Mouse (Mus musculus) liver, embryonic 16.5 days (tissue): Measurements from ENCODE around the gene Smc5. TPM values are rescaled to one million over a fixed set of nuclear protein-coding genes. Genes with fewer than 3 reads are reported as not detected.

Experiments
- ATAC-seq: fragments of 200-750 bp; cut with Nextera tagmentation; 2 replicates; pipeline ENCODE4 v1.8.0; 2017; ENCODE audit warnings: low read depth, mild to moderate bottlenecking, moderate number of reproducible peaks, moderate library complexity
- H3K27ac ChIP-seq: fragments of 300-500 bp; sonication (generic); 2 replicates; pipeline ENCODE4 v1.5.1; 2014; ENCODE audit warnings: mild to moderate bottlenecking, low read length
- H3K27me3 ChIP-seq: fragments of 300-500 bp; sonication (generic); 2 replicates; pipeline ENCODE4 v1.6.1; 2014; ENCODE audit warnings: low read depth, low read length, mixed read lengths; ENCODE audit not compliant: control insufficient read depth, insufficient read depth
- H3K36me3 ChIP-seq: fragments of 300-500 bp; sonication (generic); 2 replicates; pipeline ENCODE4 v1.6.1; 2014; ENCODE audit warnings: mild to moderate bottlenecking; ENCODE audit not compliant: control insufficient read depth, insufficient read depth
- H3K4me1 ChIP-seq: fragments of 300-500 bp; sonication (generic); 2 replicates; pipeline ENCODE4 v1.6.1; 2014; ENCODE audit warnings: low read depth, low read length, mixed read lengths; ENCODE audit not compliant: control insufficient read depth
- H3K4me2 ChIP-seq: fragments of 300-500 bp; sonication (generic); 2 replicates; pipeline ENCODE4 v1.6.1; 2014; ENCODE audit warnings: low read depth, low read length, mixed read lengths
- H3K4me3 ChIP-seq: fragments of 300-500 bp; sonication (generic); 2 replicates; pipeline ENCODE4 v1.5.1; 2014; ENCODE audit warnings: low read depth, mild to moderate bottlenecking, low read length
- H3K9ac ChIP-seq: fragments of 300-500 bp; sonication (generic); 2 replicates; pipeline ENCODE4 v1.6.1; 2014; ENCODE audit warnings: low read depth, low read length
- H3K9me3 ChIP-seq: fragments of 300-500 bp; sonication (generic); replicated peaks from 2 replicates; pipeline ENCODE4 v1.6.1; 2016; ENCODE audit warnings: low read length; ENCODE audit not compliant: control insufficient read depth
- WGBS: fragments of 180-500 bp; shearing (Covaris S2); extraction: QIAGEN DNeasy Blood & Tissue Kit; methylation state at CpG from one replicate; pipeline ENCODE4 v1.1.7; 2014; ENCODE audit not compliant: insufficient replicate concordance; 5-methylcytosine and 5-hydroxymethylcytosine counted together
- polyA plus RNA-seq: library from polyadenylated mRNA; unstranded; fragments of >200 nt; fragmentation: Nextera tagmentation; extraction: Ambion mirVana; gene quantifications from 2 replicates; pipeline ENCODE4 v1.2.1, GENCODE M21; 2015

Gene Smc5
- polyA plus RNA-seq, 1 experiment from 2014 or later = 10.8 TPM

- Histone ChIP-seq H3K9ac (no peak overlapping the region), H3K27ac (no peak overlapping the region), H3K27me3 (no peaks in the 10 kb centered on the region), H3K9me3 (no peaks in the 10 kb centered on the region), H3K4me3 (no peak overlapping the region), H3K36me3 (no peaks in the 10 kb centered on the region), H3K4me1 (no peaks in the 10 kb centered on the region), H3K4me2 (no peak overlapping the region)
- no peak for ATAC-seq
Measured at GRCm38 (mm10) chr19:23297191-23297590, 23.5 kb upstream of the Smc5 start.

DNA sequence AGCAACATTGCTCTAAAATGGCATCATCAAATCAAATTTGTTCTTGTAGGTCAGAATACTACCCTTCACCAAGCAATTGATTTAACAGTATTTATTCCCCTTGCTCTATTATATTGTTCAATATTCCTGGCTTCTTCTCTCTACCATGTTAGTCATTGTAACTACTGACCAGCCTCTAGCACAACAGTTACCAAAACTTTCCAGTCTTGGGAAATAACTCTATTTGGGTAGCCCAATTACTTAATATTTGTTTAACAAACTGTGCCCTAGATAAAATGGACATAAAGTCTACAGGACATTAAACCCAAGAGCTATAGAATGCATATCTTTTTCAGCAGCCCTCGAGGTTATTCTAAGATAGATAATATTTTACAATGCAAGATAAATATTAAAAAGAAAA lies 15.6 kb upstream of the Smc5 start:
- no peaks in the 10 kb centered on the region for H3K36me3 ChIP-seq
- H3K27ac ChIP-seq = no peak overlapping the region
- H3K9me3 ChIP-seq = no peaks in the 10 kb centered on the region
- no peak overlapping the region for H3K9ac ChIP-seq
- ATAC-seq = no peak
- H3K27me3 ChIP-seq = no peaks in the 10 kb centered on the region
- H3K4me3 ChIP-seq = no peak overlapping the region
- H3K4me1 ChIP-seq = no peaks in the 10 kb centered on the region
- H3K4me2 ChIP-seq = no peak overlapping the region
- WGBS = 41% methylated on average over 1 of the region's 1 CpGs

- Histone ChIP-seq H3K4me2 (no peak overlapping the region), H3K4me3 (no peak overlapping the region), H3K9me3 (no peaks in the 10 kb centered on the region), H3K4me1 (no peaks in the 10 kb centered on the region), H3K27ac (no peak overlapping the region), H3K9ac (no peak overlapping the region), H3K36me3 (no peaks in the 10 kb centered on the region), H3K27me3 (no peaks in the 10 kb centered on the region)
- no peak for ATAC-seq
- WGBS = 54% methylated on average over 8 of the region's 8 CpGs
Measured at GRCm38 (mm10) chr19:23281911-23282660, 8.4 kb upstream of the Smc5 start.

DNA sequence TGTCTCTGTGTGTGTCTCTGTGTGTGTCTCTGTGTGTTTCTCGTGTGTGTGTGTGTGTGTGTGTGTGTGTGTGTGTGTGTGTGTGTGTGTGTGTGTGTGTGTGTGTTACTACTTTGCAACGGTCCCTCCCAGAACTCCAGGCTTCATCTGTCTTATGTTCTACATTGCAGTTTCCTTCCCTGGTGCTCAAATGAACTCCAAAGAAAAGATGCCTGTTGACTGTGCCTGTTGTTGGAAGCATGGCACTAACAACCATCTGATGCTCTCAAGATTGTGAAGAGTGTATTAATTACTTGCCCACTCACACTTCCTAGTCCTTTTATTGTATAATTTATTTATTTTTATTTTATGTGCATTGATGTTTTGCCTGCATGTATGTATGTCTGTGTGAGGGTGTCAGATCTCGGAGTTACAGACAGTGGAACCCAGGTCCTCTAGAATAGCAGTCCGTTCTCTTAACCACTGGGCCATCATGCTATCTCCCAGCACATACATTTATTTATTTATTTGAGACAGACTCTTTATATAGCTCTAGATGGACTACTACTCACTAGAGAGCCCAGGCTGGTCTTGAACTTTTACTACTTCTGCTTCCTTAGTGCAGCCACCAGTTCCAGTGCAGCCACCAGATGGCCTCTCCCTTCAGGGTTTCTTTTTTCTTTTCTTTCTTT lies 492 bp upstream of the Smc5 start:
- H3K4me2 ChIP-seq = peak overlapping the region; percentile 60
- no peak for ATAC-seq
- H3K9me3 ChIP-seq = no peaks in the 10 kb centered on the region
- no peaks in the 10 kb centered on the region for H3K27me3 ChIP-seq
- 48% methylated on average over 4 of the region's 4 CpGs for WGBS
- peaks cover 9% of the 10 kb centered on the region for H3K4me1 ChIP-seq
- H3K9ac ChIP-seq = no peak overlapping the region
- peak overlapping the region; percentile 87 for H3K4me3 ChIP-seq
- H3K27ac ChIP-seq = no peak overlapping the region; the same call in 1 of the 2 replicates
- H3K36me3 ChIP-seq = no peaks in the 10 kb centered on the region

GRCm38 (mm10) chr19:23256771-23257170 lies 16.9 kb downstream of the Smc5 start:
- peaks cover 22% of the 10 kb centered on the region for H3K36me3 ChIP-seq
- H3K27ac ChIP-seq = no peak overlapping the region
- H3K9ac ChIP-seq = no peak overlapping the region
- H3K4me1 ChIP-seq = no peaks in the 10 kb centered on the region
- ATAC-seq = no peak
- WGBS = 87% methylated on average over 9 of the region's 9 CpGs
- no peak overlapping the region for H3K4me2 ChIP-seq
- no peak overlapping the region for H3K4me3 ChIP-seq
- no peaks in the 10 kb centered on the region for H3K9me3 ChIP-seq
- H3K27me3 ChIP-seq = no peaks in the 10 kb centered on the region

DNA sequence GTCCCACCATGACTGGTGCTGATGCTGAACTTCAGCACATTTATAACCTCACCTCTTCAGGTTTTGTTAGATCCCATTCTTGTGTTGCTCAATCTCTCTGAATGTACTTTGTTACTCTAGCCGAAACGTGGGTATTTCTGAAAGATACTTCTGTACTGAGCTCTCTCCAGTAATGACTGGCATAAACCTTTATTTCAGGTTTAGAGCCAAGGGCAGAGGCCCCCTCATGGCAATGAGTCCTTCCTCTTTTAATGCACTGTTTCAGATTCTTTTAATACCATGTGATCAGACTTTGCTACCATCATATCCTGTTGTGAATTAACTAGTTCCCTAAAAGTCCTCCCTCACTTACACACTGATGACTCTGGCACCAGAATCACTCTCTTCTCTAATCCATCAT lies 27.2 kb downstream of the Smc5 start:
- no peaks in the 10 kb centered on the region for H3K27me3 ChIP-seq
- H3K4me1 ChIP-seq = no peaks in the 10 kb centered on the region
- H3K9me3 ChIP-seq = no peaks in the 10 kb centered on the region
- no peak overlapping the region for H3K9ac ChIP-seq
- no peak overlapping the region for H3K4me2 ChIP-seq
- WGBS = 74% methylated on average over 2 of the region's 2 CpGs
- ATAC-seq = no peak
- no peak overlapping the region for H3K4me3 ChIP-seq
- H3K27ac ChIP-seq = no peak overlapping the region
- peaks cover 4% of the 10 kb centered on the region; the same call in 1 of the 2 replicates for H3K36me3 ChIP-seq

- no peak for ATAC-seq
- H3K36me3 ChIP-seq = peaks cover 4% of the 10 kb centered on the region; the same call in 1 of the 2 replicates
- 56% methylated on average over 4 of the region's 4 CpGs for WGBS
- H3K4me2 ChIP-seq = no peak overlapping the region
- no peak overlapping the region for H3K4me3 ChIP-seq
- no peak overlapping the region for H3K27ac ChIP-seq
- no peaks in the 10 kb centered on the region for H3K9me3 ChIP-seq
- no peaks in the 10 kb centered on the region for H3K27me3 ChIP-seq
- H3K4me1 ChIP-seq = no peaks in the 10 kb centered on the region
- H3K9ac ChIP-seq = no peak overlapping the region
Measured at GRCm38 (mm10) chr19:23225065-23225464, 48.6 kb downstream of the Smc5 start.

GRCm38 (mm10) chr19:23214326-23214725 lies 59.4 kb downstream of the Smc5 start:
- 81% methylated on average over 8 of the region's 8 CpGs for WGBS

DNA sequence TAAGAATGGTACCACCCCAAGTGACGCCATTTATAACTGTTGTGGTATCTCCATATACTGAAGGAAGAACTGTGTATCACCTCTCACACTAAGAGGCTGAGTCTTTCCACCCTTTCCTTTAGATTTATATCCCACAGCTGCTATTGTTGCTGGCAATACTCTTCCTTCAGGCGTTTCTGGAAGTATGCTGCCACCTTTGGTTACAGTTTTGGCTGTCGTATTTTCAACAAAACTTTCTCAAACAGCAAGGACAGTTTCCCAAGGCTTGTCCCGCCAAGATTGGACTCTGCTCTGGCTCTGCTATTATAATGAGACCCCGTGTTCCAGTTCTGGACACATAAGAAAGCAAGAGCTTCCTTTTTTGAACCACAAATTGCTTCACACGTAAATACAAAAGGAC lies 62.4 kb downstream of the Smc5 start:
- Histone ChIP-seq H3K4me2 (no peak overlapping the region), H3K4me3 (no peak overlapping the region), H3K9me3 (no peaks in the 10 kb centered on the region), H3K27ac (no peak overlapping the region), H3K36me3 (peaks cover 18% of the 10 kb centered on the region), H3K27me3 (no peaks in the 10 kb centered on the region), H3K4me1 (no peaks in the 10 kb centered on the region), H3K9ac (no peak overlapping the region)
- WGBS = 81% methylated on average over 6 of the region's 6 CpGs
- ATAC-seq = no peak

More at GRCm38 (mm10) chr19:23214326-23214725, 59.4 kb downstream of the Smc5 start:
- Histone ChIP-seq H3K27ac (no peak overlapping the region), H3K4me3 (no peak overlapping the region), H3K4me2 (no peak overlapping the region), H3K9ac (no peak overlapping the region), H3K4me1 (no peaks in the 10 kb centered on the region), H3K36me3 (peaks cover 11% of the 10 kb centered on the region), H3K9me3 (no peaks in the 10 kb centered on the region), H3K27me3 (no peaks in the 10 kb centered on the region)
- ATAC-seq = no peak
